Mouse (Mus musculus) C2C12 (cell line): ENCODE results near the gene Slc16a3. TPM values are rescaled to one million over a fixed set of nuclear protein-coding genes. Genes with fewer than 3 reads are reported as not detected.

ENCODE experiments used
- H3K27me3 ChIP-seq: one replicate; pipeline ENCODE4 v1.6.1; 2011; ENCODE audit not compliant: control insufficient read depth, insufficient read depth, insufficient read length
- H3K36me3 ChIP-seq: one replicate; pipeline ENCODE4 v1.6.1; 2011; ENCODE audit not compliant: control insufficient read depth, insufficient read depth
- H3K4me3 ChIP-seq: one replicate; pipeline ENCODE4 v1.5.1; 2011; ENCODE audit warnings: mild to moderate bottlenecking, control low read depth; ENCODE audit not compliant: poor library complexity, insufficient read depth, severe bottlenecking
- H3K79me2 ChIP-seq: one replicate; pipeline ENCODE4 v1.6.1; 2011; ENCODE audit not compliant: control insufficient read depth, insufficient read depth
- H3K79me3 ChIP-seq: one replicate; pipeline ENCODE4 v1.6.1; 2011; ENCODE audit warnings: low read depth, control low read depth
- H3ac ChIP-seq: one replicate; pipeline ENCODE3; 2011; ENCODE audit warnings: low read depth; ENCODE audit not compliant: control insufficient read depth, insufficient read length
- CEBPB ChIP-seq: IDR thresholded peaks from one replicate; pipeline ENCODE4 v1.6.1; 2011; ENCODE audit warnings: low read depth, mild to moderate bottlenecking, control low read depth, moderate library complexity
- CTCF ChIP-seq: IDR thresholded peaks from one replicate; pipeline ENCODE4 v1.5.1; 2011; ENCODE audit not compliant: control insufficient read depth, insufficient read depth, insufficient read length
- FOSL1 ChIP-seq: IDR thresholded peaks from one replicate; pipeline ENCODE4 v1.8.0; 2011; ENCODE audit warnings: mild to moderate bottlenecking, low read length; ENCODE audit not compliant: poor library complexity, insufficient read depth, severe bottlenecking
- MAX ChIP-seq: IDR thresholded peaks from one replicate; pipeline ENCODE4 v1.6.1; 2011; ENCODE audit warnings: mild to moderate bottlenecking, control low read depth
- MYOD1 ChIP-seq: IDR thresholded peaks from one replicate; pipeline ENCODE4 v1.6.1; 2011; ENCODE audit warnings: low read depth; ENCODE audit not compliant: control insufficient read depth, insufficient read length
- MYOG ChIP-seq: IDR thresholded peaks from one replicate; pipeline ENCODE4 v1.6.1; 2011; ENCODE audit not compliant: control insufficient read depth, insufficient read length; ENCODE audit errors: extremely low read depth
- USF1 ChIP-seq: IDR thresholded peaks from one replicate; pipeline ENCODE4 v1.6.1; 2011; ENCODE audit warnings: low read depth, mild to moderate bottlenecking, control low read depth, moderate library complexity
- long read RNA-seq, 2 experiments: library from polyadenylated mRNA; unstranded; transcript quantifications; one replicate each; pipeline ENCODE4 v2.0.0; 2019 to 2020
- polyA plus RNA-seq: library from polyadenylated mRNA; unstranded; fragments of >200 nt; fragmentation: generic; extraction: Trizol; gene quantifications from one replicate; pipeline ENCODE4 v1.2.1, GENCODE M21; 2012; ENCODE audit warnings: missing spikeins

Slc16a3 gene
- 0.89 TPM for polyA plus RNA-seq
- long read RNA-seq, experiment 1, full-length matches to known transcripts: 19 of 29 reads
- long read RNA-seq, experiment 1, partial matches to known transcripts: 5 of 29 reads
- long read RNA-seq, experiment 1, other reads (novel, unspliced or antisense): 5 of 29 reads
- long read RNA-seq, experiment 2, full-length matches to known transcripts: 189 of 196 reads
- long read RNA-seq, experiment 2, partial matches to known transcripts: 1 of 196 reads
- long read RNA-seq, experiment 2, other reads (novel, unspliced or antisense): 6 of 196 reads

- no peaks in the 10 kb centered on the region for H3K79me2 ChIP-seq
- TF ChIP-seq FOSL1 (no peak), MYOG (no peak), MAX (no peak), USF1 (no peak), MYOD1 (no peak), CEBPB (no peak), CTCF (no peak)
These were observed at the start of gene Slc16a3 for GRCm38 (mm10) chr11:120948328-120948727. Gene Slc16a3, plus strand, starts transcription at chr11:120948480.

GRCm38 (mm10) chr11:120900276-120901244 lies 47.7 kb upstream of the Slc16a3 start:
- Histone ChIP-seq H3K79me2 (no peaks in the 10 kb centered on the region), H3K27me3 (no peaks in the 10 kb centered on the region), H3K79me3 (no peaks in the 10 kb centered on the region), H3K4me3 (no peak overlapping the region), H3ac (no peak overlapping the region), H3K36me3 (no peaks in the 10 kb centered on the region)
- TF ChIP-seq CEBPB (no peak), CTCF (no peak), MAX (no peak), USF1 (no peak), MYOG (no peak), MYOD1 (no peak), FOSL1 (no peak)

More at GRCm38 (mm10) chr11:120948328-120948727, at the start of gene Slc16a3:
- no peaks in the 10 kb centered on the region for H3K36me3 ChIP-seq
- no peak within 1 kb of the TSS for H3K4me3 ChIP-seq
- H3K79me3 ChIP-seq: no peaks in the 10 kb centered on the region
- H3K27me3 ChIP-seq: peaks cover 8% of the 10 kb centered on the region
- no peak within 1 kb of the TSS for H3ac ChIP-seq

GRCm38 (mm10) chr11:120901729-120902486 lies 46.4 kb upstream of the Slc16a3 start:
- Histone ChIP-seq H3ac (no peak overlapping the region), H3K79me2 (no peaks in the 10 kb centered on the region), H3K36me3 (no peaks in the 10 kb centered on the region), H3K4me3 (no peak overlapping the region), H3K27me3 (no peaks in the 10 kb centered on the region), H3K79me3 (no peaks in the 10 kb centered on the region)
- TF ChIP-seq USF1 (no peak), MYOD1 (no peak), FOSL1 (no peak), MAX (no peak), CTCF (no peak), MYOG (no peak), CEBPB (no peak)

- H3ac ChIP-seq: no peak overlapping the region
- H3K79me2 ChIP-seq: no peaks in the 10 kb centered on the region
- no peaks in the 10 kb centered on the region for H3K79me3 ChIP-seq
- TF ChIP-seq USF1 (no peak), CEBPB (no peak), MAX (no peak), CTCF (no peak), MYOD1 (no peak), FOSL1 (no peak), MYOG (no peak)
- H3K36me3 ChIP-seq: no peaks in the 10 kb centered on the region
- no peak overlapping the region for H3K4me3 ChIP-seq
- no peaks in the 10 kb centered on the region for H3K27me3 ChIP-seq
These were observed 45.7 kb upstream of the Slc16a3 start for GRCm38 (mm10) chr11:120902487-120903142.

GRCm38 (mm10) chr11:120903159-120903850 lies 45.0 kb upstream of the Slc16a3 start:
- H3ac ChIP-seq: no peak overlapping the region
- H3K36me3 ChIP-seq: no peaks in the 10 kb centered on the region
- H3K79me2 ChIP-seq: no peaks in the 10 kb centered on the region
- no peaks in the 10 kb centered on the region for H3K27me3 ChIP-seq
- no peak overlapping the region for H3K4me3 ChIP-seq
- no peaks in the 10 kb centered on the region for H3K79me3 ChIP-seq
- TF ChIP-seq MAX: no peak
- TF ChIP-seq CTCF: no peak
- TF ChIP-seq CEBPB: no peak
